Mouse (Mus musculus): Measurements from ENCODE around the gene Gp1ba. TPM values are rescaled to one million over a fixed set of nuclear protein-coding genes. Genes with fewer than 3 reads are reported as not detected.

The Gp1ba gene
- polyA plus RNA-seq, 1 experiment from 2014 or later = 0.15 TPM

DNA sequence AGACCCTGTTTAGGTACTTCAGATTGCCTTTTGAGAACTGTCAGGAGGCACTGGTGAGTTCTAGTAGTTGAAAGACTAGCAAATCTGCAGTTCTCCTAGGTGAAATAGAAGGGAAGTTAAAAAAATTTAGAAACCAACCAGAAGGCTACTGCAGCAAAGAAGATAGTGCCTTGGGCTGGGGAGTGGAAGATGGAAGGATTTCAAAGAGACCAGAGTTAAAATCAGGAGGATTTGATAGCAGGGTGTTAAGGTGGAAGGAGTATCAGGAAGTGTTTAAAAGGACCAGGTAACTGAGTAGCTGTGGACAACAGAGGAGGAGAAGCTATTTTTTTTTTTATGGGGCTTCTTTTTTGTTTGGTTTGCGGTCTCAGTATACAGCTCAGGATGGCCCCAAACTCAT lies 1.2 kb upstream of the Gp1ba start:
- ATAC-seq = no peak
- H3K36me3 ChIP-seq (ENCODE audit: poor library complexity, severe bottlenecking) = 0 out of 2 replicates have a peak, but pooled peaks cover 3% of the 10 kb centered on the region
- no peak overlapping the region for H3K9ac ChIP-seq
- H3K27ac ChIP-seq = no peak overlapping the region
- H3K4me3 ChIP-seq = no peak overlapping the region
- H3K27me3 ChIP-seq = no peaks in the 10 kb centered on the region
- H3K4me2 ChIP-seq = no peak overlapping the region
- no peaks in the 10 kb centered on the region for H3K4me1 ChIP-seq
- no peaks in the 10 kb centered on the region for H3K9me3 ChIP-seq (replicated peaks)
- 92% methylated on average over 1 of the region's 1 CpGs for WGBS

DNA sequence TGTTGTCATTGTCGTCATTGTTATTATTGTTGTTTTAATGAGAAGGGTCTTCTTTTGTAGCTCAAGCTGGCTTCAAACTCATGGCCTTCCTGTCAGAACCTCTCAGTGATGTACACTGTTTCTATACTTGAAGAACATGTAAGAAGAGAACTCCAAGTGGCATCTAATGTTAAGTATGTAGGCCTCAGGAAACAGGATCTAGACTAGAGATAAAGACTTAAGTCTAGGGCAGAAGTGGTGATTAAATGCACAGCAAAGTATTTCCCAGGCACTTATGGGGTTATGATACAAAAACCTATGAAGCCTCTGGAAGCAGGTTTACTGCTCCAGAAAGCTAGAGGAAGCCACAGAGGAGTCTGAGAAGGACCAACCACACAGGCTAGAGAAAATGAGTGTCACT lies 629 bp upstream of the Gp1ba start:
- 0 out of 2 replicates have a peak, but pooled peaks cover 8% of the 10 kb centered on the region for H3K36me3 ChIP-seq (ENCODE audit: poor library complexity, severe bottlenecking)
- no peak overlapping the region for H3K4me2 ChIP-seq
- H3K4me3 ChIP-seq = no peak overlapping the region
- no peaks in the 10 kb centered on the region for H3K4me1 ChIP-seq
- ATAC-seq = no peak
- H3K27me3 ChIP-seq = no peaks in the 10 kb centered on the region
- H3K9ac ChIP-seq = no peak overlapping the region
- 86% methylated on average over 1 of the region's 1 CpGs for WGBS
- no peak overlapping the region for H3K27ac ChIP-seq
- H3K9me3 ChIP-seq (replicated peaks) = no peaks in the 10 kb centered on the region

DNA sequence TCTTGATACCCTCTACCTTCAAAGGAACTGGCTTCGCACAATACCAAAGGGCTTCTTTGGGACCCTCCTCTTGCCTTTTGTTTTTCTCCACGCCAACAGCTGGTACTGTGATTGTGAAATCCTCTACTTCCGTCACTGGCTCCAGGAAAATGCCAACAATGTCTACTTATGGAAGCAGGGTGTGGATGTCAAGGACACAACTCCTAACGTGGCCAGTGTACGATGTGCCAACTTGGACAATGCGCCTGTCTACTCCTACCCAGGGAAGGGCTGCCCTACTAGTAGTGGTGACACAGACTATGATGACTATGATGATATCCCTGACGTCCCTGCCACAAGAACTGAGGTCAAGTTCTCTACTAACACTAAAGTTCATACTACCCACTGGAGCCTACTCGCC lies 1.1 kb downstream of the Gp1ba start:
- H3K4me2 ChIP-seq = no peak overlapping the region
- WGBS = 87% methylated on average over 8 of the region's 8 CpGs
- ATAC-seq = no peak

DNA sequence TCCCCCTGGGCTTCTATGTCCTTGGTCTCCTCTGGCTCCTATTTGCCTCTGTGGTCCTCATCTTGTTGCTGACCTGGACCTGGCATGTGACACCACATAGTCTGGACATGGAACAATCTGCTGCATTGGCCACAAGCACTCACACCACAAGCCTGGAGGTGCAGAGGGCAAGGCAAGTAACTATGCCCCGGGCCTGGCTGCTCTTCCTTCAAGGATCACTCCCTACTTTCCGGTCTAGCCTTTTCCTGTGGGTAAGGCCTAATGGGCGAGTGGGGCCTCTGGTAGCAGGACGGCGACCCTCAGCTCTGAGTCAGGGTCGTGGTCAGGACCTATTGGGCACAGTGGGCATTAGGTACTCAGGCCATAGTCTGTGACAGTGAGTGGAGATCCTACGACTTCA lies 2.3 kb downstream of the Gp1ba start:
- H3K27me3 ChIP-seq = no peaks in the 10 kb centered on the region
- H3K9me3 ChIP-seq (replicated peaks) = no peaks in the 10 kb centered on the region
- H3K36me3 ChIP-seq (ENCODE audit: poor library complexity, severe bottlenecking) = peaks cover 30% of the 10 kb centered on the region
- H3K27ac ChIP-seq = no peak overlapping the region
- peaks cover 12% of the 10 kb centered on the region for H3K4me1 ChIP-seq
- no peak overlapping the region for H3K9ac ChIP-seq
- no peak overlapping the region for H3K4me2 ChIP-seq
- H3K4me3 ChIP-seq = no peak overlapping the region
- no peak for ATAC-seq
- 90% methylated on average over 7 of the region's 7 CpGs for WGBS

More for the DNA sequence above, 1.1 kb downstream of the Gp1ba start:
- no peaks in the 10 kb centered on the region for H3K9me3 ChIP-seq (replicated peaks)
- H3K36me3 ChIP-seq (ENCODE audit: poor library complexity, severe bottlenecking) = peaks cover 24% of the 10 kb centered on the region
- H3K27me3 ChIP-seq = no peaks in the 10 kb centered on the region
- no peaks in the 10 kb centered on the region for H3K4me1 ChIP-seq
- no peak overlapping the region for H3K9ac ChIP-seq
- no peak overlapping the region for H3K4me3 ChIP-seq
- no peak overlapping the region for H3K27ac ChIP-seq

DNA sequence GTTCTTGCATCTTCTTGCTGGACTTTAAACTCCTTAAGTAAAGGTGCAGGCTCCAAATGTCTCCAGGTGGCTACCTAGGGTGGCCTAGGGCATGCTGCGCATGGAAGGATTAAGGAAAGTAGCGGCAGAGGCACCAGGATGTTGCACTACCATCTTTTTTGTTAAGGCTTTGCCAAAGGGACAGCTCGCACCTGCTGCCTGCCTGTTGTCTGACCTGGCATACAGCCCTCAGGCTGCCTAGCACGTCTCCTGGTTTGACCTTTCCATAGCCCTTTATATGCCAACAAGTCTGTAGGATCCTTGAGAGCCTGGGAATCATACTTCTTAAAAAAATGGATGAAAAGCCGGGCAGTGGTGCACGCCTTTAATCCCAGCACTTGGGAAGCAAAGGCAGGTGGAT lies 4.1 kb downstream of the Gp1ba start:
- peaks cover 20% of the 10 kb centered on the region for H3K4me1 ChIP-seq
- H3K36me3 ChIP-seq (ENCODE audit: poor library complexity, severe bottlenecking) = peaks cover 30% of the 10 kb centered on the region
- no peak overlapping the region for H3K27ac ChIP-seq
- WGBS = 89% methylated on average over 6 of the region's 6 CpGs
- no peak overlapping the region for H3K4me3 ChIP-seq
- no peaks in the 10 kb centered on the region for H3K9me3 ChIP-seq (replicated peaks)
- H3K27me3 ChIP-seq = no peaks in the 10 kb centered on the region
- ATAC-seq = no peak
- no peak overlapping the region for H3K4me2 ChIP-seq
- H3K9ac ChIP-seq = no peak overlapping the region

DNA sequence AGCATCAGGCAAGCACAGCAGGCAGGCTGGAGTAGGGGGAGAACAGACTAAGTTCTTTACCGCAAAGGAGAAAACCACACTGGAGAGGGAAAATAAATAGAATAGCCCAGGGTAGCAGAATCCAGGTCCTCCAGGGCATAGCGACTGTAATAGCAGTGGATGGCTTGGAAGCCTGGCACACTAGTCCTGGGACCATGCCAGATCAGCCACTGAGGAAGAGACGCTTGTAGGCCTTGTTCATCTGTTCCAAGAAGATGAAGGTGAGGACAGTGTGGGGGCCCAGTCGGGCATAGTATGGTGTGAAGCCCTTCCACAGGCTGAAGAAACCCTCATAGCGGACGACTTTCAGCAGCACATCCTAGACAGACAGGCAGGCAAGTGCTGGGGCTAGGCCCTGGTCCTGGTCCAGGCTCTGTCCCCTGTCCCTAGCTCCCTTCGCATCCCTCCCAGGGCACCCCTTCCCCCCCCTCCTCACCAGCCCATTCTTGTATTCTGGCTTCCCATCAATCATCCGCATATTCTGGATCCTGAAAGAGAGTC lies 5.7 kb downstream of the Gp1ba start:
- no peaks in the 10 kb centered on the region for H3K9me3 ChIP-seq (replicated peaks)
- peaks cover 44% of the 10 kb centered on the region for H3K36me3 ChIP-seq (ENCODE audit: poor library complexity, severe bottlenecking)
- H3K27me3 ChIP-seq = no peaks in the 10 kb centered on the region
- H3K4me3 ChIP-seq = no peak overlapping the region
- H3K4me1 ChIP-seq = peaks cover 36% of the 10 kb centered on the region
- no peak overlapping the region for H3K27ac ChIP-seq
- 97% methylated on average over 8 of the region's 8 CpGs for WGBS
- H3K9ac ChIP-seq = no peak overlapping the region
- no peak overlapping the region for H3K4me2 ChIP-seq
- ATAC-seq = no peak

DNA sequence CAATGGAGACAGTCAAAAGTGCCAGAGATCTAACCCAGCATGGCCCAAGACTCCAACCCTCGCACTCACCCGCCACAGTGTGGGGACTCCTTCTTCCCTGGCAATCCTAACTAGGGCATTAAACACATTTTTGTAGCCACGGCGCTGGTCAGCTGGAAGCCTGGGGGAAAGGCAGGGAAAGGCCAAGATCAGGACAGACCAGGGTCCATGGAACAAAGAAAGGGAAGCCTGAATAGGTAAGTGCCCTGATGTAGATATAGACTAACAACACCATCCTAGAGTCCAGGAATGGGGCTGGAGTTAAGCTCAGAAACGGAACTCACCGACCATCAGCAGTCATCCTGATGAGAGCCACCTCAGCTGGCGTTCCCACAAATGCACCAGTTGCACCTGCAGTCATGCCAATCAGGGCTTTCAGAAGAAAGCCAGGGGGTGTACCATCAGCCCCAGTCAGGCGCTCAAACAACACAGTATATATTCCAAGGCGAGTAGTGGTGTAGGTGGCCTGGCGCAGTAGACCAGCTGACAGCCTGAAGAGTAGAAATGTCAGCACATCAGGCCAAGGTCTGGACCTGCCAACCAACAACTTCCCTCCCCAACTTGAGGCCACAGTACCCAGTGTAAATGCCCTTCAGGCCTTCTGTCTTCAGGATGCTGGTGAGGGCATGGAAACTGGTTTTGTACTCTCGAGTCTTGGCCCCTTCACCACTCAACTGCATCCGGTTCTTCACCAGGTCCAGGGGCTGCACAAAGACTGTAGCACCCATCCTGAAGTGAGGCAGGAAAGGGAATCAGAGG lies 6.7 kb downstream of the Gp1ba start:
- no peak for ATAC-seq
- peaks cover 37% of the 10 kb centered on the region for H3K4me1 ChIP-seq
- peak overlapping the region; percentile 75 for H3K4me3 ChIP-seq
- peaks cover 54% of the 10 kb centered on the region for H3K36me3 ChIP-seq (ENCODE audit: poor library complexity, severe bottlenecking)
- peak overlapping the region; percentile 88 for H3K4me2 ChIP-seq
- WGBS = 95% methylated on average over 12 of the region's 12 CpGs
- H3K27me3 ChIP-seq = no peaks in the 10 kb centered on the region
- peak overlapping the region; percentile 90 for H3K9ac ChIP-seq
- no peaks in the 10 kb centered on the region for H3K9me3 ChIP-seq (replicated peaks)
- no peak overlapping the region for H3K27ac ChIP-seq

DNA sequence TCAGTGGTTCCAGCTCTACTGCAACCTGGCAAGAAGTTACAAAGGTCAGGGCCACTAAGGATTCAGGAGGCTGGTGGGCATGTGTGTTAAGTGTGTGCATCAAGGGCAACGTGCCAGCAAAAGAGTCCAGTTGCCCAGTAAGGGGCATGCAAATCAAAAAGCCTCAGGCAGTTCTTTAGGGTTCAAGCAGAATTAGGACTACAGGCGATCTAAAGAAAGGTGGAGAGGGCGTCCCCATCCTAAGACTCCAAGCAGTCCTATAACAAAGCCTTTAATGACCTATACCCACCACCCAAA lies 7.3 kb downstream of the Gp1ba start:
- 10% methylated on average over 3 of the region's 3 CpGs for WGBS
- Histone ChIP-seq H3K9me3 (replicated peaks) (no peaks in the 10 kb centered on the region), H3K9ac (peak overlapping the region; percentile 90), H3K27ac (peak overlapping the region; percentile 92), H3K4me3 (peak overlapping the region; percentile 75), H3K27me3 (no peaks in the 10 kb centered on the region), H3K4me2 (peak overlapping the region; percentile 88), H3K36me3 (ENCODE audit: poor library complexity, severe bottlenecking) (peaks cover 59% of the 10 kb centered on the region), H3K4me1 (peaks cover 37% of the 10 kb centered on the region)
- no peak; the same call in 1 of the 2 replicates for ATAC-seq

DNA sequence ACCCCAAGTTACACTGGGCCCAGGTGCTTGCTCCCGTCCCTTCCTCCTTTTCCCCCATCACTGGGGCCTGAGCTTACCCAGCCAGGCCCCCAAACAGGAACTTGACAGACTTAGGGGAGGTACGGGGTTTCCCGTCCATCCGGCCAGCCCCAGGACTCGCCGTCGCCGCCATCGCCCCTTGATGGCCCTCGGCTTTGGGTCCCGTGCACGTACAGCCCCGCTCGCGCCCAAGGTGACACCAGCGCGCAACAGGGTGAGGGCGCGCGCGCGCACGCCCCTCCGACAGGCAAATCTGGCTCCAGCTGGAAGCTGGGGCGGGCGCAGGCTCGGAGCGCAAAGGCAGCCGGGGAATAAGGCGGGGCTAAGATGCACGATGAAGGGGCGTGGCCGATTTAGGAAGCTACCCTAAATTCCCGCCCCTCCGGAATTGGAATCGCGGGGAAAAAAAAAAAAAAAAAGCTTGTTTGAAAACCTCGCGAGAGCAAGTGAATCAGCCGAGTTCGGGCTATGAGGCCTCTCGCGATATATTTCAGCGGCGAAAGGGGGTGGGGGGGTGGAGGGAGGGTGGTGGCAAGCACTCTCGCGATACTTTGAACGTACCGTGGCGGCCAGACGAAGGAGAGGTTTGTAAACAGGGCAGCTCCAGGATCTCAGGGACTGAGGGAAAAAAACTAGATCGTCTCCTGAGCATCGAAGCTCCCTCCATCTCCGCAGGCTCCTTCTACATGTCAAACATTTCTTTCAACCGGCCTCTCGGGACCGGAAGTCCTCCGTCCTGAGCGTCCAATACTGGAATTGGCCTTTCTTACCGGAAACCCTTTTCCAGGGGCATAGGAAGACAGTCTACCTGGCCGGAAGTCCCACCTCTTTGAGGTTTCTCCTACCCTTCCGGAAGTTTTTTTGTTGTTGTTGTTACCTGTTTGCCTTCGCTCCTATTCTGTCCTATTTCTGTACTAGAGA lies 8.0 kb downstream of the Gp1ba start, which contains the start of the genes Rnf167 and Slc25a11:
Gene Rnf167, plus strand, starts transcription at position 545 of the 960 bp plus-strand sequence.
Gene Slc25a11, minus strand, starts transcription at position 789 of the 960 bp plus-strand sequence.
- Histone ChIP-seq H3K4me1 (peaks cover 42% of the 10 kb centered on the region), H3K4me2 (peak within 1 kb of the TSS; percentile 100), H3K27me3 (no peaks in the 10 kb centered on the region), H3K9ac (peak within 1 kb of the TSS; percentile 90), H3K27ac (peak within 1 kb of the TSS; percentile 92), H3K36me3 (ENCODE audit: poor library complexity, severe bottlenecking) (peaks cover 67% of the 10 kb centered on the region), H3K9me3 (replicated peaks) (no peaks in the 10 kb centered on the region), H3K4me3 (peak within 1 kb of the TSS; percentile 75)
- ATAC-seq = peak; percentile 90
- under 1% methylated on average over 61 of the region's 63 CpGs for WGBS

DNA sequence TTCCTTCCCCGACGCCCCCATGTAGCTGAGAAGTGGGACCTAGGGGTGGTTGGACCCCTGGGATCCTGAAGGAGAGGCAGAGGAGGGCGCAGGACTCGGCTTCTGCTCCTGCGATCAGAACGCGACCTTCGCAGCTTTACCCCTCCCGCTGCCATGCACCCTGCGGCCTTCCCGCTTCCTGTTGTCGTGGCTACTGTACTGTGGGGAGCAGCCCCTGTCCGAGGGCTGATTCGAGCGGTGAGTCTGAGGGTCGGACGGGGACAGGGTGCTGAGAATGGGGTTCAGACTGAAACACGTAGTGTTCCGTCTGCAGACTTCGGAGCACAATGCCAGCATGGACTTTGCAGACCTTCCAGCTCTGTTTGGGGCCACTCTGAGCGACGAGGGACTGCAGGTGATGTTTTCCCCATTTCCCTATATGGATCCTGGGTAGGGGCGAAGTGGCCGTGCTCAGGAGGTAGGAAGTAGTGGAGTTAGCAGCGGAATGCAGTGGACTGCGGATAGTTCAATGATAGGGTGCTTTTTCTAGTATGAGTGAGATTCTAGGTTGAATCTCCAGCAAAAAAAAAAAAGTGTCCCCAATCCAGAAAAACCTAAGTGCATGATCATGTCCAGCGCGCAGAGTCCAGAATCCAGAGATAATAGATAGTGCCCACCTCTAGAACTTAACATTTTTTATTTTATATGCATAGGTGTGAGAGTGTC lies 8.9 kb downstream of the Gp1ba start:
- 4% methylated on average over 28 of the region's 28 CpGs for WGBS
- Histone ChIP-seq H3K4me2 (peak overlapping the region; percentile 100), H3K4me1 (peaks cover 51% of the 10 kb centered on the region), H3K9me3 (replicated peaks) (no peaks in the 10 kb centered on the region), H3K4me3 (peak overlapping the region; percentile 75), H3K27ac (peak overlapping the region; percentile 92), H3K9ac (peak overlapping the region; percentile 83), H3K27me3 (no peaks in the 10 kb centered on the region), H3K36me3 (ENCODE audit: poor library complexity, severe bottlenecking) (peaks cover 71% of the 10 kb centered on the region)
- ATAC-seq = peak; percentile 9; the same call in 1 of the 2 replicates

DNA sequence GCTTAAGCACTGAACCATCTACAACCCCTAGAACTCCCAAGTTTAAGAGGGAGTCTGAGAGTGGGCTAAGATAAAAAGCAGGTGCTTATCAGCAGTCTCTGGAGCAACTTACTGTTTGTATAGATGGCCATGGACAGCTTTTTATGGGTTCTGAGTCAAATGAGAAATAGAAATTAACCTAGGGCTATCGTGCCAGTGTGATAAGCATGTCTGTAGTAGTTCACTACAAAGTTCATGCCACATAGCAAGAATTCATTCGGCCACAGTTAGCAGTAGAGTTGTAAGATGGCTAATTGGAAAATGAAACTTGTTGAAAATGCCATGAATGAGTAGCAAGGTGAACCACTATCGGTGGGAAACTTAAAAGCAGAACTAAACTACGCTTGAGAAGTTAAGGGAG lies 9.6 kb downstream of the Gp1ba start:
- Histone ChIP-seq H3K36me3 (ENCODE audit: poor library complexity, severe bottlenecking) (peaks cover 64% of the 10 kb centered on the region), H3K9ac (peak overlapping the region; percentile 83)

More for the DNA sequence above, 9.6 kb downstream of the Gp1ba start:
- H3K4me1 ChIP-seq = peaks cover 57% of the 10 kb centered on the region
- H3K27me3 ChIP-seq = no peaks in the 10 kb centered on the region
- H3K9me3 ChIP-seq (replicated peaks) = no peaks in the 10 kb centered on the region
- WGBS = 87% methylated on average over 4 of the region's 4 CpGs
- peak overlapping the region; percentile 100 for H3K4me2 ChIP-seq
- H3K27ac ChIP-seq = no peak overlapping the region
- no peak for ATAC-seq
- peak overlapping the region; percentile 75 for H3K4me3 ChIP-seq
